Mouse (Mus musculus): ENCODE results near the gene Ftcd. TPM values are rescaled to one million over a fixed set of nuclear protein-coding genes. Genes with fewer than 3 reads are reported as not detected.
A peak's percentile ranks its signal among the peaks of the same experiment; 100 is the strongest.

The Ftcd gene
- 1.1 and 1.4 TPM in 2 replicates for polyA plus RNA-seq (2011; ENCODE audit: insufficient read depth, insufficient read length, low replicate concordance, missing spikeins)

DNA sequence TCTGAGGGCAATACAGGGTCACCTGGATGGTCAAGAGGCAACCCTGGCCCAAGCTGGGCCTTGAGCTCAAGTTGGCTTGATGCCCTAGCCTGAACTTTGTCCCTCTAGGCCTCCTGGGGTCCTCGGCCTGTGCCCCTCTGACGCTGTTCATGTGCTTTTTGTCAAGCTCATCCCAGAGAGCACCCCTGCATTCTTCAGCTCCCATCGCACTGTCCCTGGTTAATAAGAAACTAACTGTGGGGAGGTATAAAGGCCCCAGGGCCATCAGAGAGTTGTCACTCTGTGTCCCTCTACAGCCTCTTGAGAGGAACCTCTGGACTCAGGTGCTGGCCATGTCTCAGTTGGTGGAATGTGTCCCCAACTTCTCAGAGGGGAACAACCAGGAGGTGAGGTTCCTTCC lies at the start of gene Ftcd:
Ftcd (plus strand) TSS at position 275 of the 400 bp plus-strand sequence.
- TF ChIP-seq POLR2A (IDR thresholded peaks at IDR 0.05; ENCODE audit: borderline replicate concordance, control insufficient read depth, low read depth, low read length) (no peak), CTCF (IDR thresholded peaks at IDR 0.05; ENCODE audit: control insufficient read depth, insufficient read depth, low read length) (no peak)
- Histone ChIP-seq H3K4me1 (ENCODE audit: control insufficient read depth, insufficient read depth, low read length) (no peaks in the 10 kb centered on the region), H3K27ac (ENCODE audit: control insufficient read depth, insufficient read depth, low read depth, low read length, poor library complexity) (no peak within 1 kb of the TSS), H3K4me3 (replicated peaks; ENCODE audit: control insufficient read depth, low read depth, low read length) (no peak within 1 kb of the TSS)
- 89% methylated on average over 3 of the region's 3 CpGs for WGBS

DNA sequence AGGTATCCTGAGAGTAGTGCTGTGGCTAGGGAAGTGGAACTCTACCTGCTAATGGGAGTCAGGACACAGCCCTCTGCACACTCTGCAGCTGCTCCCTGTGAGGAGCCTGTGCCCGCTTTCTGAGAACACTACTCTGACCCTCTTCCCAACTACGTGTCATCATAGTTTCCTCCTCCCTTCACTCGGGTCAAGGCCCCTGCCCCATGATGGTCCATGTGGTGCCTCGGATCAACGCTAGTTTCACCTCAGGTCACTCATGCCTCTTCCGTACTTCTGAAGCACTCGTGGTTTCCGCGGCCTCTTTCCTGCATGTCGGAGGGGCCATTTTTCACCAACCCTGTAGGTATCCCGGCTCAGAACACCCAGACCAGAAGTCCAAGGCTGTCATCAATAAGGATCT lies 44.5 kb upstream of the Ftcd start:
- no peak for TF ChIP-seq CTCF (IDR thresholded peaks at IDR 0.05; ENCODE audit: control insufficient read depth, insufficient read depth, low read length)
- no peak for TF ChIP-seq POLR2A (IDR thresholded peaks at IDR 0.05; ENCODE audit: borderline replicate concordance, control insufficient read depth, low read depth, low read length)
- no peak overlapping the region for H3K27ac ChIP-seq (ENCODE audit: control insufficient read depth, insufficient read depth, low read depth, low read length, poor library complexity)
- 1% methylated on average over 11 of the region's 11 CpGs for WGBS
- H3K4me1 ChIP-seq (ENCODE audit: control insufficient read depth, insufficient read depth, low read length) = no peaks in the 10 kb centered on the region; the same call in 1 of the 2 replicates
- peak overlapping the region; percentile 60 for H3K4me3 ChIP-seq (replicated peaks; ENCODE audit: control insufficient read depth, low read depth, low read length)

DNA sequence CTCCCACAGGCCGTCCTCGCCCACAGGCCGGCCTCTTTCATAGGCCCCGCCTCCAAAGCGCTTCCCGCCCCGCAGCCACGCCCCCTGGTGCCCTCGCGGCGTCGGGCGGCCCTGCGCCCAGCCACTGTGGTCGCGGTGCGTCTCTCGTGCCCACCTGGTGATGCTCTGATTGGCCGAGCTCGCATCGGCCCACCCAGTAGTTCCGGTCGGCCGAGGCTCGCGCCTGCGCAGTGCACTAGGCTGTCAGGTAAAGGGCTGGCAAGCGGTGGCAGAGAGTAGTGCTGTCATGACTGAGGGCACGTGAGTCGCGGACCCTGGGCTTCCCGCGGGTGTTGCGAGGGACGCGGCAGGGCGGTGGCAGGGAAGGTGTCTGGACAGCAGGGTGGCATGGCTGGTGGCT lies 44.1 kb upstream of the Ftcd start, which contains the start of gene Lss:
Lss (plus strand) TSS at position 214 of the 400 bp plus-strand sequence.
- under 1% methylated on average over 37 of the region's 37 CpGs for WGBS
- Histone ChIP-seq H3K4me1 (ENCODE audit: control insufficient read depth, insufficient read depth, low read length) (no peaks in the 10 kb centered on the region; the same call in 1 of the 2 replicates), H3K4me3 (replicated peaks; ENCODE audit: control insufficient read depth, low read depth, low read length) (peak within 1 kb of the TSS; percentile 77), H3K27ac (ENCODE audit: control insufficient read depth, insufficient read depth, low read depth, low read length, poor library complexity) (no peak within 1 kb of the TSS; the same call in 1 of the 2 replicates)
- TF ChIP-seq CTCF (IDR thresholded peaks at IDR 0.05; ENCODE audit: control insufficient read depth, insufficient read depth, low read length) = peak; percentile 12; the same call in 1 of the 2 replicates
- TF ChIP-seq POLR2A (IDR thresholded peaks at IDR 0.05; ENCODE audit: borderline replicate concordance, control insufficient read depth, low read depth, low read length) = peak; percentile 60; the same call in 1 of the 2 replicates

DNA sequence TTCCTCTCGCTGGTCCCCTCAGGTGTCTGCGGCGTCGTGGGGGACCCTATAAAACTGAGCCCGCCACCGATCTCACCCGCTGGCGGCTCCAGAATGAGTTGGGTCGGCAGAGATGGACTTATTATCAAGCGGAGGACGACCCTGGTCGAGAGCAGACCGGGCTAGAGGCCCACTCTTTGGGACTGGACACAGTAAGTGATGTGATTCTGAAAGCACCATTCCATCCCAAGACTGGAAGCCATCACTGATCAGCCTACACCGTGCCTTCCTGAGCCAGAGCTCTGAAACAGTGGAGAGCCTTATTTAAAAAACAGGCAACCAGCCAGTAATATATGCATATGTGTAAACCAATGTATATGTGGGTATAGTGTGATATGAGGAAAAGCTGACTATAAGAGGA lies 43.6 kb upstream of the Ftcd start:
- Histone ChIP-seq H3K27ac (ENCODE audit: control insufficient read depth, insufficient read depth, low read depth, low read length, poor library complexity) (no peak overlapping the region; the same call in 1 of the 2 replicates), H3K4me3 (replicated peaks; ENCODE audit: control insufficient read depth, low read depth, low read length) (peak overlapping the region; percentile 77), H3K4me1 (ENCODE audit: control insufficient read depth, insufficient read depth, low read length) (no peaks in the 10 kb centered on the region; the same call in 1 of the 2 replicates)
- TF ChIP-seq POLR2A (IDR thresholded peaks at IDR 0.05; ENCODE audit: borderline replicate concordance, control insufficient read depth, low read depth, low read length) (no peak), CTCF (IDR thresholded peaks at IDR 0.05; ENCODE audit: control insufficient read depth, insufficient read depth, low read length) (no peak)
- 5% methylated on average over 14 of the region's 14 CpGs for WGBS

DNA sequence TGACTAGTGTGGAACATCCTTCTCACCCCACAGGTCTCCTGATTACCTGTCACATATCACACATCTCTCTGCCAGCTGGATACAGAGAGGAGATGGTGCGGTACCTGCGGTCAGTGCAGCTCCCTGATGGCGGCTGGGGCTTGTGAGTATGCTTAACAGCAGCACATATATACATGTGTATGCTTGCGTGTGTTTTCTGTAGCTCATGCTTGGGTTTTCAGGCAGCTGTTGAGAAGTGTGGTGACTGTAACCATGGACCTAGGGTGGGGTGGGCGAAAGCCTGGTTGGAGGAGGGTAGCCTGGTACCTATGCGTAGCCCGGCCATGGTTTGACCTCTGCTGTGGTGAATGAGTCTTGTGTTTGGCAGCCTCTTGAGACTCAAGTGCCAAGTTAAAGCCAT lies 39.9 kb upstream of the Ftcd start:
- no peak overlapping the region for H3K4me3 ChIP-seq (replicated peaks; ENCODE audit: control insufficient read depth, low read depth, low read length)
- H3K4me1 ChIP-seq (ENCODE audit: control insufficient read depth, insufficient read depth, low read length) = no peaks in the 10 kb centered on the region; the same call in 1 of the 2 replicates
- WGBS = 93% methylated on average over 7 of the region's 7 CpGs
- TF ChIP-seq POLR2A (IDR thresholded peaks at IDR 0.05; ENCODE audit: borderline replicate concordance, control insufficient read depth, low read depth, low read length) (no peak), CTCF (IDR thresholded peaks at IDR 0.05; ENCODE audit: control insufficient read depth, insufficient read depth, low read length) (no peak)
- no peak overlapping the region for H3K27ac ChIP-seq (ENCODE audit: control insufficient read depth, insufficient read depth, low read depth, low read length, poor library complexity)

DNA sequence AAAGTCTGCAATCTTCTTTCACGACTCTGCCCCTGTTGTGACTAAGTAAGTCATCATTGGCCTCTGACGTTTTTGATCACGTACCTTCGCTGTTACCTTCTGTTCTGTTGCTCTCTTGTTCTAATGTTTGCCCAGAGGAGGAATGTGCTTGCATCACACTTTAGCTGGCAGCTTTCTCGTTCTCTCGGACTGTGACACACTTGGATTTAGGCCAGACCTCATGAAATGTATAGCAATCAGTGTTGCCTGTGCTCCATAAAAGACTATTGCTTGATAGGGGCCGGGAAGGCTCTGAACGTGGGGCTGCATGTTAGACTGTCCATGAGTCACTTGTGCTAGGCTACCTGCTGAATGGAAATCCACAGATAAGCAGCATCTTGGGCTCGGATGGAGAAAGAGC lies 37.8 kb upstream of the Ftcd start:
- peaks cover 2% of the 10 kb centered on the region; the same call in 1 of the 2 replicates for H3K4me1 ChIP-seq (ENCODE audit: control insufficient read depth, insufficient read depth, low read length)
- H3K27ac ChIP-seq (ENCODE audit: control insufficient read depth, insufficient read depth, low read depth, low read length, poor library complexity) = no peak overlapping the region
- TF ChIP-seq POLR2A (IDR thresholded peaks at IDR 0.05; ENCODE audit: borderline replicate concordance, control insufficient read depth, low read depth, low read length) (no peak), CTCF (IDR thresholded peaks at IDR 0.05; ENCODE audit: control insufficient read depth, insufficient read depth, low read length) (no peak)
- H3K4me3 ChIP-seq (replicated peaks; ENCODE audit: control insufficient read depth, low read depth, low read length) = no peak overlapping the region
- WGBS = 75% methylated on average over 9 of the region's 9 CpGs

DNA sequence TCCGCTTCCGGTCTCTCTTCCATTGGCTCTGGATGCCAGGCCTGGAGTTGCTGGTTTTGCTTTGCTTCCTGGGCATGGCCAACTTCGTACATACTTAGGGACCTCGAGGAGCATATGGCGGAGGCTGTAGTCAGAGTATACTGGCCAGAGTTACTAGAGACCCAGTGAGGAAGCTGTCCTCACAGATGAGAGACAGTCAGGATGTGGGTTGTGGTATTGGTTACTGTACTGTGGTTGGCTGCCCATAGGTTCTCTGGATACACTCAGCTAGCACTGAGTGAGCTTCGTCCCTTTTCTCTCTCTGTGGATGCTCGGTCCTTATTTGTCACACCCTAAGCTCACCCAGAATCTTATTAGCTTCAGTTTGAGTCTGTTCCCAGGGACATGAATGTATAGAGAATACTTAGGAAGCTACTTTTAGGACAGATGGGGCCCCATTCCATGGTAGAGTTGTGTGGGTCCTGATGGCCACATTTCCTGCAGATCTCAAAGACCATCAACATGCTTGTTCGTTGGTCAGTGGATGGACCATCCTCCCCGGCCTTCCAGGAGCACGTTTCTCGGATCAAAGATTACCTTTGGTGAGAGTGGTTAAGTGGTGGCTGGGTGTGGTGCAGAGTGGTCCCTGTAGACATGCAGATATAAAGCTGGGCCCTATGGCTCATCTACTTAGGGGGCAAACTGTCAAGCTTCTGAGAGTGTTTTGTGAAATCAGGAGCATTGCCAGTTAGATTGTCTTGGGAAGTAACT lies 33.9 kb upstream of the Ftcd start:
- Histone ChIP-seq H3K27ac (ENCODE audit: control insufficient read depth, insufficient read depth, low read depth, low read length, poor library complexity) (no peak overlapping the region), H3K4me1 (ENCODE audit: control insufficient read depth, insufficient read depth, low read length) (peaks cover 2% of the 10 kb centered on the region; the same call in 1 of the 2 replicates), H3K4me3 (replicated peaks; ENCODE audit: control insufficient read depth, low read depth, low read length) (no peak overlapping the region)
- TF ChIP-seq CTCF (IDR thresholded peaks at IDR 0.05; ENCODE audit: control insufficient read depth, insufficient read depth, low read length) (no peak), POLR2A (IDR thresholded peaks at IDR 0.05; ENCODE audit: borderline replicate concordance, control insufficient read depth, low read depth, low read length) (no peak)
- WGBS = 40% methylated on average over 11 of the region's 11 CpGs

DNA sequence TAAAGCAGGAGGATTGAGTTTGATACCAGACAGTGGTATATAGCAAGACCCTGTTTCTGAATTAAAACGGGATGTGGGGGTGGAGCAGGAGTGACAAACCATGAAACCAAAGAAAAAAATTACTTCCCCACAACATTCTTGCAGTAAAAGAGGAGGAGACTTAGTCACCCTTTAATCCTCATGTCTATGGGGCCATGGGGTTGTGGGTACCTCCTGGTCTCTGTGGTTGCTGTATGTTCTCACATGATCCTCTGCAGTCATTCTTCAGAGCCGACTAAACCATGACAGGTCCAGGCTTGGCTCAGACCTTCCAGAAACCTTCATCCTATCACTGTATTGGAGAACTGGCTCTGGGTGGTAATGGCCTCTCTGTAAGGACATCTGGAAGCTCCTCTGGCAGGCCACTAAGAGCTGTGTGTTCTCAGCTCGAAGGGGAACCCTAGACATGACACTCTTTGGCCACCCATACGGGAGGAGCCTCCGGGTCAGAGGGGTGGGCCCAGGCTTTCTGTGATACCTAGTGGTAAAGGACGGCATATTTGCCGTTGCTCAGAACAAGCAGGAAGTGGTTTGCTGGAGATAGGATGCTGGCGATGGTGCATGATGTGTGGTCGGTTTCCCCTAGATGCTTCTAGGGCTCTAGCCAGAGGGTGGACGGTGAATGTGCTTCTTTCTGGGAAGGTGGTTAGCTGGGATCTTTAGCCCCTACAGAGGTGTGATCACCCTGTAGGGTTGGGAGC lies 32.6 kb upstream of the Ftcd start:
- WGBS = 8% methylated on average over 10 of the region's 10 CpGs

More for the DNA sequence above, 32.6 kb upstream of the Ftcd start:
- no peak for TF ChIP-seq CTCF (IDR thresholded peaks at IDR 0.05; ENCODE audit: control insufficient read depth, insufficient read depth, low read length)
- no peak for TF ChIP-seq POLR2A (IDR thresholded peaks at IDR 0.05; ENCODE audit: borderline replicate concordance, control insufficient read depth, low read depth, low read length)
- no peak overlapping the region for H3K27ac ChIP-seq (ENCODE audit: control insufficient read depth, insufficient read depth, low read depth, low read length, poor library complexity)
- H3K4me1 ChIP-seq (ENCODE audit: control insufficient read depth, insufficient read depth, low read length) = peaks cover 2% of the 10 kb centered on the region; the same call in 1 of the 2 replicates
- no peak overlapping the region for H3K4me3 ChIP-seq (replicated peaks; ENCODE audit: control insufficient read depth, low read depth, low read length)
